In genomic region chrX:94674977-94675376, GRCm38 (mm10) we compare ENCODE assay signal across 8 mouse cellular contexts. TPM values are rescaled to one million over a fixed set of nuclear protein-coding genes. Genes with fewer than 3 reads are reported as not detected.
DNase-seq lines count a peak whose midpoint lies in the region.

No protein-coding gene starts in this region.

- intact Hi-C loops in heart, postnatal 14 days (cut with DNase I) = loop anchor here (10.0 kb wide), 1 partner anchor 340 kb away; no protein-coding TSS in a partner anchor

- no peaks in the 10 kb centered on the region for H3K4me1 ChIP-seq in heart, embryonic 10.5 days

- DNase-seq in heart, postnatal 14 days = peak; percentile 15 to 24
- DNase-seq in heart, embryonic 10.5 days (ENCODE audit: low spot score) = no peak
- peak; percentile 3 to 4 for DNase-seq in CD8-positive naive resting alpha-beta T cell, adult 2 months (ENCODE audit: low read depth in 2 of 2, low spot score in 2 of 2)
- DNase-seq in adrenal gland, postnatal 10 days = peak; percentile 65
- DNase-seq in embryo, embryonic 11.5 days (ENCODE audit: low read depth, low spot score) = peak; percentile 29
- DNase-seq in left cerebral cortex, adult 9 months (ENCODE audit: low spot score in 2 of 2) = peak; percentile 1 to 12
- DNase-seq in right cerebral cortex, adult 2 months (ENCODE audit: low spot score in 2 of 2) = peak; percentile 17 to 68
- DNase-seq in ovary, postnatal 14 days (ENCODE audit: low spot score) = no peak

- H3K9me3 ChIP-seq in heart, embryonic 10.5 days = no peaks in the 10 kb centered on the region

- no peaks in the 10 kb centered on the region for H3K36me3 ChIP-seq in heart, embryonic 10.5 days

- WGBS in heart, embryonic 10.5 days = 37% methylated on average over 4 of the region's 4 CpGs

- H3K27ac ChIP-seq in heart, embryonic 10.5 days = no peak overlapping the region

- H3K27me3 ChIP-seq in heart, embryonic 10.5 days (ENCODE audit: insufficient read depth, poor library complexity, severe bottlenecking) = 0 out of 2 replicates have a peak, but pooled peaks cover 6% of the 10 kb centered on the region

- H3K4me3 ChIP-seq in heart, embryonic 10.5 days = no peak overlapping the region

RNA-seq across cellular contexts. Expression of gene Gspt2, which starts 39.1 kb away (rescaled TPM):
- total RNA-seq in heart, postnatal 14 days (2021) = under 1 TPM; 0.48 to 0.63 TPM
- polyA plus RNA-seq in heart, embryonic 10.5 days (2016; fragmentation: Nextera tagmentation; extraction: Ambion mirVana) = 5.9 and 7.2 TPM in 2 replicates
- 1 to 10 TPM; 8.3 to 9.5 TPM for total RNA-seq in adrenal gland, postnatal 10 days (2021)

RNA-seq across cellular contexts. Expression of gene Zxdb, which starts 49.4 kb away (rescaled TPM):
- total RNA-seq in heart, postnatal 14 days (2021) = 1 to 10 TPM; 4.5 to 4.9 TPM
- polyA plus RNA-seq in heart, embryonic 10.5 days (2016; fragmentation: Nextera tagmentation; extraction: Ambion mirVana) = 0.62 and 0.64 TPM in 2 replicates
- 10 to 100 TPM in 1 of 2 experiments, 1 to 10 TPM in 1; 9.9 to 10.4 TPM for total RNA-seq in adrenal gland, postnatal 10 days (2021)

Comparison
In these comparisons a context has a peak if more than half of its experiments do, and no peak if none do; other contexts are left out.
1. DNase-seq: peak in heart, postnatal 14 days (2 of 2), CD8-positive naive resting alpha-beta T cell, adult 2 months (2 of 2), adrenal gland, postnatal 10 days (single experiment), embryo, embryonic 11.5 days (single experiment), left cerebral cortex, adult 9 months (2 of 2) and right cerebral cortex, adult 2 months (2 of 2); none in heart, embryonic 10.5 days (single experiment) and ovary, postnatal 14 days (single experiment).
2. RNA of gene Gspt2, which starts 39.1 kb away (total RNA-seq): 8.3 to 9.5 TPM in adrenal gland, postnatal 10 days; 0.48 to 0.63 TPM in heart, postnatal 14 days; every median in the first group is over 4 times any median in the second.